Mouse (Mus musculus) left cerebral cortex, postnatal 14 days (tissue): ENCODE data around the gene Kcnk2. TPM values are rescaled to one million over a fixed set of nuclear protein-coding genes. Genes with fewer than 3 reads are reported as not detected.

Experiments used
- DNase-seq, 2 experiments: peaks; one replicate each; pipeline ENCODE4 v3.0.0; 2021 to 2022; ENCODE audit warnings: low spot score in 2 of 2, mixed read lengths in 1 of 2
- intact Hi-C: fragments of 180-260 bp; cut with DNase I; formaldehyde crosslinking; loops from one replicate; pipeline ENCODE4 v1.15.1; 2025
- total RNA-seq, 2 experiments: library from RNA; stranded (reverse); gene quantifications; 2 replicates each; pipeline ENCODE4 v1.2.3; 2021

Kcnk2 gene
- total RNA-seq, 2 experiments from 2014 or later, result 65.0 to 65.7 TPM

- intact Hi-C loops, result loop anchor here (10.0 kb wide), 1 partner anchor 112 kb away; no protein-coding TSS in a partner anchor
- DNase-seq, result no peak
Observed at GRCm38 (mm10) chr1:189232829-189233228, 169.2 kb downstream of the Kcnk2 start.

- intact Hi-C loops, result loop anchor here (10.0 kb wide), 1 partner anchor 184 kb away; no protein-coding TSS in a partner anchor
- DNase-seq, result peak; percentile 69 to 87
Observed at GRCm38 (mm10) chr1:189228222-189229084, 173.6 kb downstream of the Kcnk2 start.

DNA sequence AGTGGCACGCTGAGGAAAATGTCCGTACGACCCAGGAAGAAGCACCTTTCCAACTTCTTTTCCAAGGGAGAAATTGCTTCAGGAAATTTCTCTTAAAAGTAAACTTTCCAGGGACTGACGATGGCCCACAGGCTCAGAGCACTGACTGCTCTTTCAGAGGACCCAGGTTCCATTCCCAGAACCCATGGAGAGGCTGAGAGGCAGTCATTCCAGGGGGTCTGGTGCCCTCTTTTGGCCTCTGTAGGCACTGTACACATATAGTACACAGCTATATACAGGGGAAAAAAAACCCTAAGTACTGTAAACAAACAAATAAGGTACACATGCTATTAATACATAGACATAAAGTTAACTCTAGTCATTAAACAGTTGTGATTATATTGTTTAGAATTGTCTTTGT lies 174.6 kb downstream of the Kcnk2 start:
- intact Hi-C loops, result loop anchor here (10.0 kb wide), 1 partner anchor 183 kb away; no protein-coding TSS in a partner anchor
- DNase-seq, result no peak

DNA sequence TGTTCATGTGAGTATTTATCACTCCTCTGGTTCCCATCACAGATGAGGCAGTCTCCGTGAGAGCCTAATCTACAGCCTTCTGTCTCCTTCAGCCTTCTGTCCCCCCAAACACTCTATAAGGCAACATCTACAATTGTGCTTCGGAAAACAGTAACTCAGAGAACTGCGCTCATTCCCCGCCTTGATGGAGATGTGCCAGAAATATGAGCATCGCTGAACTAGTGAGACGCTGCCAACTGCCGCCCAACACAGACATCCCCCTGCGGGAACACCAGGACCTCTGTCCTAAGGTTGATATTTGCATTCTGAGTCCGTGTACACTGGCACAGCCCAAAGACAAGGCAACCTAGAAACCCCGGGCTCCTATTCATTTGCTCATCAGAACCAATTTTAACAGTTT lies 183.0 kb downstream of the Kcnk2 start:
- peak; percentile 26 to 46 for DNase-seq
- intact Hi-C loops, result no loop called here

DNA sequence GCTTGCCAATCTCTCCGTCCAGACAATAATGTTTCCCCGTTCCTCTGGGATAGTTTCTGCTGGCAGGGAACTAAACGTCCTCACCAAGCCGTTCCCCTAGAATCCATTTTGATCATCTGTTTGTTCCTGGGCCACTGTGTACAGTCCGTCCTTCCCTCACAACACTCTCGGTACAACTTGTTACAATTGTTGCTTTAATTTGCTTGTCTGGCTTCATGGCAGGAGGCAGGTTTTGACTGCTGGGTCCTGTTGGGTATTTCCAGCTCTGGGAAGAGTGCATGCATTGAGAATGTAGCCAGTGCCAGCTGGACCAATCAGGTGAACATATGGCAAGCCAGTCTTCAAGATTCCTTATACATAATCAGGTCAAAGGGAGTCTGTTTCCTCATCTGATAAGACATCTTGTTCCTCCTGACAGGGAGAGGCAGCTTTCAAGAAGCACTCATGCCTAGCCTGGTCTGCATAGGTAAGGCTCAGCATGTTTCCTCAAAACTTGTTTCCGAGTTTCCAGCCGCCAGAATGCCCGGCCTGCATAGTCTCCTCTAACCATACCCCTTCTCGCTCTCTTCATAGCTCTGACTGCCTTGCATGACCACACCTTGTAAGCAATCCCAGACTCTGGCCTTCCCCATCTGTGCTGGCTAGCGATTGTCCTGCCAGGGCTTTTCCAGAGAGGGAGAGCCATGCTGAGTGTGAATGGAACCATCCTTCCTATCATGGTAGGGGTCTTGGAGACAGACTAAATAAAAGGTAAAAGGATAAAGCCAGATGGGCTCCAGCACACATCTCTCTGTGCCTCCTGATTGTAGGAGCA lies 184.1 kb downstream of the Kcnk2 start:
- intact Hi-C loops, result no loop called here
- DNase-seq, result peak; percentile 33 to 55

- intact Hi-C loops, result no loop called here
- no peak for DNase-seq
Observed at GRCm38 (mm10) chr1:189215131-189215530, 186.9 kb downstream of the Kcnk2 start.

DNA sequence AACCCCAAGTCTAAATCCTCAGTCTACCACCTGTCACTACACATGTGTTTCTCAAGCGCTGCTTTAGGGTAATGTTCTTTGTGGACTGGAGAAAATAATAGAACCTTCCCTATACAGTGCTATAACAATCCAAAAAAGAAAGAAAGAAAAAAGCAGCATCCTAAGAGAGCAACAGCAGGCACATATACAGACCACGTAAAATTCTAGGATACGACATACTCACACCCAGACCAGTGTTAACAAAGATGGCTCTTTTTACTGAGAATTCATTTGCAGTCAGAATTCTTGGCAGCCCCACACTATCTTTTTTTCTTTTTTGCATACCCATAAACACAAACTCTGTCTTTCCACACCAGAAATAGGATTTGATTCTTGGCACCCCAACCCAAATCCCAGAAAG lies 187.6 kb downstream of the Kcnk2 start:
- DNase-seq, result no peak
- intact Hi-C loops, result no loop called here

GRCm38 (mm10) chr1:189209715-189210108 lies 192.4 kb downstream of the Kcnk2 start:
- intact Hi-C loops, result no loop called here
- DNase-seq, result no peak

- no peak for DNase-seq
- intact Hi-C loops, result no loop called here
Observed at GRCm38 (mm10) chr1:189209029-189209714, 192.9 kb downstream of the Kcnk2 start.

DNA sequence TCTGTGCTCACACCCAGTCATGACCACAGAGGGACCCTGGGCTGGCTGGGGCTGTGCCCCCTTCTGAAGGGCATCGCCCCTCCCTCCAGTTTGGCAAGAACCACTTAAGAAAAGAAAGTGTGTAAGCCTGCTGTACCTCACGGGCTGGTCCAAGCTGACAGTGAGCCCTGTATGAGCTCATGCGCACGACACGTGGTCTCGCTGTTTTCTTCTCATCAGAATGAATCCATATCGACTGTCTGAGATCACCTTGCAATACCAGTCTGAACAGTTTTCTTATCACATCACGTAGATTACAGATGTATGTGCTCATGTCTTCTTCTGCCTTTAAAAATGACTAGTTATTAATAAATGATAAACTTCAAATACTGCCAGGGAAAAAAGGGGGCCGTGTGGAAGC lies 193.5 kb downstream of the Kcnk2 start:
- DNase-seq, result no peak
- intact Hi-C loops, result no loop called here

DNA sequence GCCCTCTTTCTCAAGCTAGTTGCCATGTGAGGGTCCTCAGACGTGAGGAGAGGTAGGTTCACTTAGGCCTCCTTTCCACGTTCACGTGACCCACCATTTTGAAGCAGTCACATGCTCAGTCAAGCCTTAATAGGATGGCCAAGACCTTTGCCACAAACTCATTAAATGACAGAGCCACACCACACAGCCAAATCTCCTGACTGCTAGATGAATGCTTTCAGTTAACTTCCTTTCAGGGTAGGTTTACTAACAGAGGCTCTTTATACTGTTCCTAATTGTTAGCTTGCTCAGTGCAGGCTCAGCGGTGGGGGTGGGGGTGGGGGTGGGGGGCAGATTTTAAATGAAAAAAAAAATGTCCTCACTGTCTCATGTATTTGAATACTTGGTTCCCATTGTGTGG lies 206.3 kb downstream of the Kcnk2 start:
- intact Hi-C loops, result no loop called here

GRCm38 (mm10) chr1:189187737-189188390 lies 214.2 kb downstream of the Kcnk2 start:
- intact Hi-C loops, result no loop called here
- DNase-seq, result peak; percentile 58 to 69

More for the DNA sequence above, 206.3 kb downstream of the Kcnk2 start:
- no peak for DNase-seq

DNA sequence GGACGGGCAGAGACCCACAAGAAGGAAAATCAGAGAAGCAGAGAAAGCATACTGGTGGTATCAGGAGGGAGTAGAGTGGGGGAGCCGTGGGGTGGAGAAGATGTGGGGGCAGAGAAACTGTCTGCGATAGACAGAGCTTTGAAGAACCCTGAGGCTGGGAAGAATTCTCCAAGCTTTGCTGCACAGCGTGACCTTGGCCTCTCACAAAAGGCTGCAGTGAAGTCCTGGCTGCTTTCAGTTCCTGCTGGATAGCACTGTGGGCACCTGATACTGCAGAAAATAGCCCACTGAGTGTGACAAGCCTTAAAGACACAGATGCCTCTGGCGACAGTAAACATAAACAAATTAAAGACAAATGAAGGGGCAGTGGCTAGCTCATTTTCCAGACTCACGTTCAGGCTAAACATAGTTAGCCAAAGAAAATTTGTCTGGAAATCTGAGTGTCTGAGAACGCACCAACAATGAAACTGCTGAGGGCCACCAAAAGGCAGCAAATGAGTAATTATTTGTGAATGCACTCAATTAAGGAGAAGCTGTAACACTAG lies 216.8 kb downstream of the Kcnk2 start:
- intact Hi-C loops, result no loop called here
- no peak for DNase-seq

DNA sequence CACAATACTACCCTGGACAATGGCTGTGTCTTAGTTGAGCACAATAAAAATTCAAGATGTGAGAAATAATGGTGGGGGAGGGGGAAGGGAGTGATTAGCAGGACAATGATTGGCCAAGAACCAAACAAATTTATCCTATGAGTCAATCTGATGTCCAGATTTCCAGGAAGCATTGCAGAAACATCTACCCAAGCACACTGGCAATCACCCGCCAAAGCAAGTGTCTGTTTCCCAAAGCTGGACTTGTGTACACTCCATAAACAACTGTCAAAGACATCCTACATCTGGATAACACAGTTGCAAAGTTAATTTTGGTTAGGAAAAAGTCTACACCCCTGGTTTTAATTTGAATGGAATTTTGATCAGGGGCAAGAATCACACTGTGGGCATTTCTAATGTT lies 224.3 kb downstream of the Kcnk2 start:
- DNase-seq, result no peak
- intact Hi-C loops, result no loop called here

DNA sequence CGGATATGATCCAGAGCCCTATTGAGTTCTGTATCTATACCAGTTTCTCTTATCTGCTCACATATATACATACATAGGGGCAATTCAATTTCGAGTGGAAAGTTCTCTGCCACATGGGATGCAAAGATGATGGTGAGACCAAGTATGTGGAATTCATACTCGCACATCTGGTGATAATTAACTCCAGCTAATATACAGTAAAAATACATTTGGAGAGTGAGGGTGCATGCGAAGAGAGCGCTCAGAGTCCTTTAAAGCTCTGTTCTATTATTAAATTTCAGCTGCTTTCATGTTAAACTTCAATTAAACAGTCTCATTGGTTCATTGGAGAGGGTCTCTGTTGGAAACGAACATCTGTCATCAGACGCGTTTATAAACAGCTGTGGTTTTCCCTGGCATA lies 228.6 kb downstream of the Kcnk2 start:
- no peak for DNase-seq
- intact Hi-C loops, result no loop called here

- DNase-seq, result no peak
- intact Hi-C loops, result no loop called here
Observed at GRCm38 (mm10) chr1:189171138-189171537, 230.9 kb downstream of the Kcnk2 start.

DNA sequence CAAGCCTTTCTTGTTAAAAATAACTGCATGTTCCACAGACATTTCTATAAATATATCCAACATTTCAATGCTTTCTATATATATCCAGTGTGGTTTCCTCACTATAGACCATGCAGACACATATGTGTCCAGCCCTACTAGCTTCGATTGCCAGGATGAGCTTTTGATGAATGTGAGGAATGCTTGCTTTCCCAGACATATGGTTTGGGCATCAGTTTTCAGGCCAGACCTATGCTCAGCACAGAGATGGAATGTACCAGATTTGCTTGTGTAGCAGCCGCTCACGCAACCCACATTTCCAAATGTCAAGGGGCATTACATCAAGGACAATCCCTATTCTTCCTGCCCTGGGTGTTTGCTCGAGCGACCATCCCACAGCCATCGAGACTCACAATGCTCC lies 236.3 kb downstream of the Kcnk2 start:
- intact Hi-C loops, result loop anchor here (5.0 kb wide), 1 partner anchor 118 kb away; no protein-coding TSS in a partner anchor
- peak; percentile 9 to 15 for DNase-seq

DNA sequence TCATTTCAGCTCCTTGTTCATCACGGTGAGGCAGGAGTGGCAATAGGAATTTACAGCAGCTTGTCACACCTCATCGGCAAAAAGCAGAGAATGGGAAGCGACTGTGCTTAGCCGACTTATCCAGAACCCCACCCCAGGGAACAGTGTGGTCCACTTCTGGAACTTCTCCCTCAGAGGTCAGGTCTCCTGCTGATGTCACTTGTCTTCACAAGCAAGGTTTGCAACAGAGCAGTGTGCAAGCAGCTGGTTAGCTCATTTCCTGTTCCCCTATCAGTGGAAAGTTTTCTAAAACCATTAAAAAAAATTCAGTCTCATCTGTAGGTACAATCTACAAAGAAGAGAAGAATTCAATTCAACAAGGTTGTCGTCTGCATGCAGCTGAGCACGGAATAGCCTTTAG lies 236.9 kb downstream of the Kcnk2 start:
- DNase-seq, result no peak
- intact Hi-C loops, result loop anchor here (5.0 kb wide), 1 partner anchor 118 kb away; no protein-coding TSS in a partner anchor

DNA sequence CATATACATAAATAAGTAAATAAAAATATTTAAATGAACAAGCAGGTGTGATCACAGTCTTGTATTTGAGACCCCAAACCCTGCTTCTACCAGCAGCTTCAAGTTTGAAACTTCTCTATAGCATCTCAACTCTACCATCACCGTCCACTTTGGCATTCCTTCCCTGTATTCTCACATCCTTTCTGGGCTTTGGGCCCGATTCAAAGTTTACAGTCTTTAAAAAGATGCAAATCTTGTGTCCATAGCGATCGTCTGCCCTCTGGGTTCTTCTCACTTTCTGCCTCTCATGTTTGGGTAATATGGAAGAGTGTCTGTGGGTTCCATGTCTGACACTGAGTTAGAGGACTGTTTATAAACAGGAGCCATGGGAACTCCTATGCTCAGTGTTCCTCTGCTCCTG lies 237.4 kb downstream of the Kcnk2 start:
- peak in 1 of 2 experiments; percentile 20 for DNase-seq
- intact Hi-C loops, result loop anchor here (5.0 kb wide), 1 partner anchor 117 kb away; no protein-coding TSS in a partner anchor
